Mouse (Mus musculus) bone marrow, adult 2 months (tissue): ENCODE measurements around the gene Rorc.

Source experiments
- CTCF ChIP-seq: fragments of 200-500 bp; IDR thresholded peaks from 2 replicates; pipeline ENCODE4 v1.5.1; 2011; ENCODE audit warnings: low read length, control low read depth; ENCODE audit not compliant: control insufficient read depth, insufficient read depth
- POLR2A ChIP-seq: fragments of 200-500 bp; IDR thresholded peaks from 2 replicates; pipeline ENCODE4 v1.6.1; 2011; ENCODE audit warnings: low read depth, mild to moderate bottlenecking, control low read depth, low read length, borderline replicate concordance; ENCODE audit not compliant: control insufficient read depth

- TF ChIP-seq CTCF = no peak
- no peak for TF ChIP-seq POLR2A
These were observed 2.0 kb downstream of the Rorc start for GRCm38 (mm10) chr3:94374636-94375035.
